Mouse (Mus musculus) bone marrow, adult 2 months (tissue): ENCODE data around the gene Spock1.

Experiments
- CTCF ChIP-seq: fragments of 200-500 bp; IDR thresholded peaks from 2 replicates; pipeline ENCODE4 v1.5.1; 2011; ENCODE audit warnings: low read length, control low read depth; ENCODE audit not compliant: control insufficient read depth, insufficient read depth
- POLR2A ChIP-seq: fragments of 200-500 bp; IDR thresholded peaks from 2 replicates; pipeline ENCODE4 v1.6.1; 2011; ENCODE audit warnings: low read depth, mild to moderate bottlenecking, control low read depth, low read length, borderline replicate concordance; ENCODE audit not compliant: control insufficient read depth

GRCm38 (mm10) chr13:57603226-57603625, 304.9 kb downstream of the Spock1 start:
- TF ChIP-seq POLR2A (no peak), CTCF (no peak)
